Mouse (Mus musculus): ENCODE measurements around the gene Fmo5. TPM values are rescaled to one million over a fixed set of nuclear protein-coding genes. Genes with fewer than 3 reads are reported as not detected.

Fmo5 gene
- total RNA-seq, 2 experiments from 2014 or later: 6.5 to 7.3 TPM

GRCm38 (mm10) chr3:97666154-97666553 lies 37.5 kb downstream of the Fmo5 start:
- intact Hi-C loops (cut with DNase I): no loop called here
- TF ChIP-seq CTCF (IDR thresholded peaks at IDR 0.05): no peak
- DNase-seq: no peak
- Histone ChIP-seq H3K4me3 (no peak overlapping the region), H3K27ac (no peak overlapping the region)

GRCm38 (mm10) chr3:97667093-97667675 lies 38.6 kb downstream of the Fmo5 start:
- intact Hi-C loops (cut with DNase I): no loop called here
- Histone ChIP-seq H3K4me3 (no peak overlapping the region), H3K27ac (no peak overlapping the region)
- DNase-seq: no peak
- TF ChIP-seq CTCF (IDR thresholded peaks at IDR 0.05): no peak

GRCm38 (mm10) chr3:97674644-97675110 lies 46.1 kb downstream of the Fmo5 start, which contains the start of gene Gm17651:
Gene Gm17651 (minus strand): TSS chr3:97674694.
- no peak for TF ChIP-seq CTCF (IDR thresholded peaks at IDR 0.05)
- no peak for DNase-seq
- Histone ChIP-seq H3K27ac (no peak within 1 kb of the TSS), H3K4me3 (no peak within 1 kb of the TSS)
- intact Hi-C loops (cut with DNase I): no loop called here

- no peak for TF ChIP-seq CTCF (IDR thresholded peaks at IDR 0.05)
- Histone ChIP-seq H3K27ac (no peak overlapping the region), H3K4me3 (no peak overlapping the region)
- DNase-seq: no peak
- intact Hi-C loops (cut with DNase I): no loop called here
Measured at GRCm38 (mm10) chr3:97676126-97676525, 47.5 kb downstream of the Fmo5 start.

GRCm38 (mm10) chr3:97678416-97678815 lies 49.8 kb downstream of the Fmo5 start:
- intact Hi-C loops (cut with DNase I): no loop called here
- Histone ChIP-seq H3K27ac (no peak overlapping the region), H3K4me3 (no peak overlapping the region)
- no peak for TF ChIP-seq CTCF (IDR thresholded peaks at IDR 0.05)
- DNase-seq: peak; percentile 2

- peak overlapping the region; percentile 59 for H3K27ac ChIP-seq
- intact Hi-C loops (cut with DNase I): loop anchor here (2.0 kb wide), 1 partner anchor 198 kb away; no protein-coding TSS in a partner anchor
- H3K4me3 ChIP-seq: peak overlapping the region; percentile 71
- peak; percentile 85 for DNase-seq
- TF ChIP-seq CTCF (IDR thresholded peaks at IDR 0.05): peak; percentile 87
Measured at GRCm38 (mm10) chr3:97680631-97681320, 52.2 kb downstream of the Fmo5 start.

GRCm38 (mm10) chr3:97681321-97682158 lies 52.9 kb downstream of the Fmo5 start:
- H3K27ac ChIP-seq: peak overlapping the region; percentile 59
- DNase-seq: peak; percentile 74

GRCm38 (mm10) chr3:97682159-97682502 lies 53.5 kb downstream of the Fmo5 start:
- no peak for TF ChIP-seq CTCF (IDR thresholded peaks at IDR 0.05)
- Histone ChIP-seq H3K27ac (peak overlapping the region; percentile 59; the same call in 1 of the 2 replicates), H3K4me3 (peak overlapping the region; percentile 71)
- no peak for DNase-seq
- intact Hi-C loops (cut with DNase I): no loop called here

More at GRCm38 (mm10) chr3:97681321-97682158, 52.9 kb downstream of the Fmo5 start:
- intact Hi-C loops (cut with DNase I): loop anchor here (2.0 kb wide), 1 partner anchor 197 kb away; no protein-coding TSS in a partner anchor
- peak; percentile 69 for TF ChIP-seq CTCF (IDR thresholded peaks at IDR 0.05)
- H3K4me3 ChIP-seq: peak overlapping the region; percentile 71

- TF ChIP-seq CTCF (IDR thresholded peaks at IDR 0.05): no peak
- intact Hi-C loops (cut with DNase I): no loop called here
- H3K4me3 ChIP-seq: peak overlapping the region; percentile 71
- no peak overlapping the region for H3K27ac ChIP-seq
- no peak for DNase-seq
Measured at GRCm38 (mm10) chr3:97682576-97682975, 54.0 kb downstream of the Fmo5 start.

GRCm38 (mm10) chr3:97683560-97684195 lies 55.1 kb downstream of the Fmo5 start:
- DNase-seq: no peak
- Histone ChIP-seq H3K4me3 (no peak overlapping the region), H3K27ac (no peak overlapping the region)
- no peak for TF ChIP-seq CTCF (IDR thresholded peaks at IDR 0.05)
- intact Hi-C loops (cut with DNase I): no loop called here

- intact Hi-C loops (cut with DNase I): no loop called here
- no peak for TF ChIP-seq CTCF (IDR thresholded peaks at IDR 0.05)
- DNase-seq: no peak
- no peak overlapping the region for H3K27ac ChIP-seq
- no peak overlapping the region for H3K4me3 ChIP-seq
Measured at GRCm38 (mm10) chr3:97686372-97687117, 57.9 kb downstream of the Fmo5 start.

GRCm38 (mm10) chr3:97689289-97689688 lies 60.7 kb downstream of the Fmo5 start:
- no peak for TF ChIP-seq CTCF (IDR thresholded peaks at IDR 0.05)
- Histone ChIP-seq H3K27ac (no peak overlapping the region), H3K4me3 (no peak overlapping the region)
- DNase-seq: no peak
- intact Hi-C loops (cut with DNase I): no loop called here
